Mouse (Mus musculus): Measurements from ENCODE around the gene Fbxo9. TPM values are rescaled to one million over a fixed set of nuclear protein-coding genes. Genes with fewer than 3 reads are reported as not detected.

Fbxo9 gene
- total and polyA plus RNA-seq, 3 experiments = 14.3 to 24.2 (median 18.3) TPM

- Histone ChIP-seq H3K4me3 (replicated peaks in 1 of 3; ENCODE audit: low read depth in 2 of 3, low read length in 2 of 3, poor library complexity in 1 of 3) (no peak overlapping the region), H3K4me2 (ENCODE audit: insufficient read depth, low read depth, poor library complexity, severe bottlenecking) (no peak overlapping the region), H3K36me3 (replicated peaks in 1 of 2; ENCODE audit: control insufficient read depth in 1 of 2, insufficient read depth in 1 of 2, low read length in 1 of 2) (no peaks in the 10 kb centered on the region), H3K4me1 (ENCODE audit: control insufficient read depth in 1 of 2, insufficient read depth in 2 of 2) (peaks cover 0 to under 1% of the 10 kb centered on the region in 2 experiments; a peak in 2 of 4 replicates), H3K27ac (ENCODE audit: insufficient read depth, low read depth) (no peak overlapping the region), H3K9me3 (replicated peaks; ENCODE audit: low read length) (no peaks in the 10 kb centered on the region), H3K27me3 (replicated peaks) (no peaks in the 10 kb centered on the region), H3K9ac (ENCODE audit: insufficient read depth, low read depth) (no peak overlapping the region), H3K79me2 (replicated peaks; ENCODE audit: control insufficient read depth, extremely low read depth, insufficient read depth, poor library complexity, severe bottlenecking) (no peaks in the 10 kb centered on the region)
- dilution Hi-C loops (cut with MboI; ENCODE audit: extremely low pct_ligation_motif_present, extremely low pct_unique_long_range_greater_than_20kb, low sequenced_read_pairs) (no loop called here), in situ Hi-C loops (cut with MboI; ENCODE audit: low pct_ligation_motif_present, low pct_unique_long_range_greater_than_20kb, low sequenced_read_pairs) (loop anchor here (25.0 kb wide), 1 partner anchor 383 kb away; no protein-coding TSS in a partner anchor)
- no peak for TF ChIP-seq JUN (IDR thresholded peaks at IDR 0.05; ENCODE audit: insufficient read depth, low read depth, low read length)
- no peak for TF ChIP-seq ZMIZ1 (IDR thresholded peaks at IDR 0.05; ENCODE audit: low read depth, low read length)
- no peak for TF ChIP-seq TBP (conservative IDR thresholded peaks at IDR 0.05; ENCODE audit: low read depth, low read length)
- TF ChIP-seq RAD21 (IDR thresholded peaks at IDR 0.05; ENCODE audit: low read depth, low read length) = no peak
- no peak for TF ChIP-seq SMC3 (IDR thresholded peaks at IDR 0.05; ENCODE audit: low read depth, low read length)
- TF ChIP-seq ZKSCAN1 (IDR thresholded peaks at IDR 0.05; ENCODE audit: borderline replicate concordance, low read depth, low read length) = no peak
- DNase-seq (ENCODE audit: extremely low read depth) = no peak
Measured at GRCm38 (mm10) chr9:78045171-78045570, 63.7 kb downstream of the Fbxo9 start.

- peak overlapping the region; percentile 77 for H3K4me2 ChIP-seq (ENCODE audit: insufficient read depth, low read depth, poor library complexity, severe bottlenecking)
- H3K9ac ChIP-seq (ENCODE audit: insufficient read depth, low read depth) = peak overlapping the region; percentile 34; the same call in 1 of the 2 replicates
- dilution Hi-C loops (cut with MboI; ENCODE audit: extremely low pct_ligation_motif_present, extremely low pct_unique_long_range_greater_than_20kb, low sequenced_read_pairs) (no loop called here), in situ Hi-C loops (cut with MboI; ENCODE audit: low pct_ligation_motif_present, low pct_unique_long_range_greater_than_20kb, low sequenced_read_pairs) (loop anchor here (25.0 kb wide), 1 partner anchor 377 kb away; no protein-coding TSS in a partner anchor)
- DNase-seq (ENCODE audit: extremely low read depth) = peak; percentile 82
- no peaks in the 10 kb centered on the region for H3K36me3 ChIP-seq (replicated peaks in 1 of 2; ENCODE audit: control insufficient read depth in 1 of 2, insufficient read depth in 1 of 2, low read length in 1 of 2)
- no peaks in the 10 kb centered on the region for H3K79me2 ChIP-seq (replicated peaks; ENCODE audit: control insufficient read depth, extremely low read depth, insufficient read depth, poor library complexity, severe bottlenecking)
- H3K27ac ChIP-seq (ENCODE audit: insufficient read depth, low read depth) = no peak overlapping the region
- peaks cover 8 to 9% of the 10 kb centered on the region in 2 experiments for H3K4me1 ChIP-seq (ENCODE audit: control insufficient read depth in 1 of 2, insufficient read depth in 2 of 2)
- peak overlapping the region; percentile 20 to 31 (median 25) for H3K4me3 ChIP-seq (replicated peaks in 1 of 3; ENCODE audit: low read depth in 2 of 3, low read length in 2 of 3, poor library complexity in 1 of 3)
- H3K27me3 ChIP-seq (replicated peaks) = peaks cover 11% of the 10 kb centered on the region
- no peaks in the 10 kb centered on the region for H3K9me3 ChIP-seq (replicated peaks; ENCODE audit: low read length)
- TF ChIP-seq MAZ (IDR thresholded peaks at IDR 0.05; ENCODE audit: low read depth, low read length) (0 out of 2 replicates have a peak, but pooled peaks have one; percentile 1), PAX5 (IDR thresholded peaks at IDR 0.05; ENCODE audit: low read length) (no peak), RAD21 (IDR thresholded peaks at IDR 0.05; ENCODE audit: low read depth, low read length) (peak; percentile 79), JUN (IDR thresholded peaks at IDR 0.05; ENCODE audit: insufficient read depth, low read depth, low read length) (no peak), NELFE (IDR thresholded peaks at IDR 0.05; ENCODE audit: low read depth, low read length) (peak; percentile 69; the same call in 1 of the 2 replicates), EP300 (IDR thresholded peaks at IDR 0.05; ENCODE audit: low read length) (no peak), CTCF (conservative IDR thresholded peaks at IDR 0.05 in 1 of 2, IDR thresholded peaks at IDR 0.05 in 1 of 2; ENCODE audit: low read depth in 2 of 2, low read length in 2 of 2) (peak; percentile 88 to 99), CHD1 (IDR thresholded peaks at IDR 0.05; ENCODE audit: low read depth, low read length) (no peak), MAX (IDR thresholded peaks at IDR 0.05; ENCODE audit: low read length) (0 out of 2 replicates have a peak, but pooled peaks have one; percentile 16), ZNF384 (IDR thresholded peaks at IDR 0.05; ENCODE audit: low read depth, low read length) (no peak), TBP (conservative IDR thresholded peaks at IDR 0.05; ENCODE audit: low read depth, low read length) (no peak), KAT2A (IDR thresholded peaks at IDR 0.05; ENCODE audit: insufficient replicate concordance, low read length) (no peak), POLR2AphosphoS2 (IDR thresholded peaks at IDR 0.05; ENCODE audit: low read depth, low read length) (no peak), IRF4 (IDR thresholded peaks at IDR 0.05; ENCODE audit: low read depth, low read length) (peak; percentile 37; the same call in 1 of the 2 replicates), TCF12 (IDR thresholded peaks at IDR 0.05; ENCODE audit: low read depth, low read length) (no peak), GABPA (IDR thresholded peaks at IDR 0.05; ENCODE audit: insufficient replicate concordance, low read depth, low read length) (no peak), ZMIZ1 (IDR thresholded peaks at IDR 0.05; ENCODE audit: low read depth, low read length) (no peak), ELF1 (IDR thresholded peaks at IDR 0.05; ENCODE audit: low read depth, low read length) (peak; percentile 38; the same call in 1 of the 2 replicates), ETS1 (conservative IDR thresholded peaks at IDR 0.05; ENCODE audit: low read depth, low read length) (no peak), UBTF (IDR thresholded peaks at IDR 0.05; ENCODE audit: low read depth, low read length) (no peak), JUND (conservative IDR thresholded peaks at IDR 0.05; ENCODE audit: low read depth, low read length) (0 out of 2 replicates have a peak, but pooled peaks have one; percentile 34), ZC3H11A (IDR thresholded peaks at IDR 0.05; ENCODE audit: low read depth, low read length) (peak; percentile 36; the same call in 1 of the 2 replicates), MXI1 (IDR thresholded peaks at IDR 0.05; ENCODE audit: low read depth, low read length) (0 out of 2 replicates have a peak, but pooled peaks have one; percentile 21), E2F4 (IDR thresholded peaks at IDR 0.05; ENCODE audit: insufficient replicate concordance, low read depth, low read length) (no peak), USF2 (conservative IDR thresholded peaks at IDR 0.05; ENCODE audit: low read depth, low read length) (no peak), POLR2A (IDR thresholded peaks at IDR 0.05; ENCODE audit: low read depth, low read length) (no peak), MAFK (IDR thresholded peaks at IDR 0.05; ENCODE audit: insufficient replicate concordance, low read length) (no peak), CHD2 (IDR thresholded peaks at IDR 0.05; ENCODE audit: low read length) (no peak)
Measured at GRCm38 (mm10) chr9:78038755-78039489, 69.9 kb downstream of the Fbxo9 start.

All from CH12.LX (cell line).